Mouse (Mus musculus): ENCODE results near the gene Fam198b.

Fam198b gene

GRCm38 (mm10) chr3:79883092-79883491, 1.2 kb upstream of the Fam198b start:
- in situ Hi-C loops (cut with MboI, MseI): loop anchor here in 1 of 2 experiments (25.0 kb wide), 1 partner anchor 929 kb away; the partner anchor contains the start of gene Gria2

DNA sequence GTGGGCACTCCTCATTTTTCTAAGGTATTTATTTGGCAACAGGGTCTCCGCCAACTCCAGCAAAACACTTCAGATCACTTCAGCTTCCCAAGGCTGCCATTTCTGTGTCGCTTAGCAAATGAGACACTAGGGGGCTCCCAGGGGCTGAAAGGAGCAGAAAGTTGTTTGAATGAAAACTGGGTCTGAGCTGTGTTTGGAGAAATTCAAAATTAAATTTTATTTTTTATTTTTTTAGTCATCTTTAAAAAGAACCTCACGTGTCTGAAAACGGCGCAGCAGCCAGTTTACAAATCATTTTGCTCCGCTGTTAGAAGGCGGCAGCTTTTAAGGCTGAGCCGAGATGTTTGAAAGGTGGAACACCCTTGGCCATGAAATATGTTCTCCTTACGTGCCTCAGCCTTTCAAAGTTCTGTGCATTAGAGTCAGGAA, 442 bp downstream of the Fam198b start:
- in situ Hi-C loops (cut with MboI, MseI): loop anchor here (5.0 to 25.0 kb wide), 2 partner anchors 173 to 928 kb away; partner anchors contain the start of gene Gria2 (in 1 of the 2)

DNA sequence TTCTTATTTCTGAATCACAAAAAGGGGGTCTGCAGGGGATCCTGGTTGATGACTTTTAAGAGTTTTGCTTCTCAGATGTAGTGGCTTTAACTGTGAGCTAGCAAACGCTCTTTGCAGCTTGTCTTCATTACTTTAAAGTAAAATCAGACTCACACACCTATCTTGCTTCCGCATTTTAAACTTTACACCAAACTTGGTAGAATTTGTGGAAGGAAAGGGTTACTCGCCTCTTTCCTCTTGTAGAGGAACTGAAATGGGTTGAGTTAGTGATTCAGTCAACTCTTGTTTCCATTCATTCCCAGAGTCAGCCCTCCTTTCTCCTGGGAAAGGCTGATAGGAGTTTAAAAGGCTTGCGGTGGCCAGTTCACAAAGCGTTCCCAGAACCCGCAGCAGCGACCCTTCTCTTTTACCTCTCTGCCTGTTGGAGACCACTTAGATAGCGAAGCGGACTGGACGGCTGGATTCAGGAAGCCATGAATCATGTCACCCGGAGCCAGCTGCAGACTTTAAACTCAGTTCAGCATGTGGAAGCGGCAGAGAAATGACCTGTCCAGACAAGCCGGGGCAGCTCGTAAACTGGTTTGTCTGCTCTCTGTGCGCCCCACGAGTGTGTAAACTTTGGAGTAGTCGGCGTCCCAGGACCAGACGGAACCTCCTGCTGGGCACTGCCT, 1.5 kb downstream of the Fam198b start:
- in situ Hi-C loops (cut with MboI, MseI): loop anchor here (5.0 to 25.0 kb wide), 2 partner anchors 171 to 926 kb away; partner anchors contain the start of gene Gria2 (in 1 of the 2)

- in situ Hi-C loops (cut with MboI, MseI): loop anchor here (5.0 to 25.0 kb wide), 2 partner anchors 171 to 926 kb away; partner anchors contain the start of gene Gria2 (in 1 of the 2)
Observed at GRCm38 (mm10) chr3:79886357-79887091, 2.2 kb downstream of the Fam198b start.

- in situ Hi-C loops (cut with MboI, MseI): loop anchor here (5.0 to 25.0 kb wide), 2 partner anchors 170 to 925 kb away; partner anchors contain the start of gene Gria2 (in 1 of the 2)
Observed at GRCm38 (mm10) chr3:79887161-79887855, 3.0 kb downstream of the Fam198b start.

DNA sequence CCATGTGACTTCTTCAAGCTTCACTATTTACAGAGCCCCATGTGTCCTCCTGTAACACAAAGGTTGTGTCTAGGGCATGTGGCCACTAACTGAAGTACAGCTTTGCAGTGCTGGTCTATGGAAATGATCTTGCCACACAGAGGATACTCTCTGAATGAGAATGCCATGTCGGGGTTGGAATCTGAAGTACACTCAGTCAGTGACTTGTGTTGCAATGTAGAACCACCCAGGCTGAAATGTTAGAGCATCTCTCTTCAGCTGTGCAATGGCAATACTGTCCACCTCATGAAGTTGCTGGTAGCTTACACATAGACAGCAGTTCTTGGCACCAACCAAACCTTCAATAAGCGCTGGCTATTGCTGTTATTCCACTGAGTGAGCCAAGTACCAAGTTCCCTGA, 3.6 kb downstream of the Fam198b start:
- in situ Hi-C loops (cut with MboI, MseI): loop anchor here (5.0 to 25.0 kb wide), 2 partner anchors 169 to 924 kb away; partner anchors contain the start of gene Gria2 (in 1 of the 2)

DNA sequence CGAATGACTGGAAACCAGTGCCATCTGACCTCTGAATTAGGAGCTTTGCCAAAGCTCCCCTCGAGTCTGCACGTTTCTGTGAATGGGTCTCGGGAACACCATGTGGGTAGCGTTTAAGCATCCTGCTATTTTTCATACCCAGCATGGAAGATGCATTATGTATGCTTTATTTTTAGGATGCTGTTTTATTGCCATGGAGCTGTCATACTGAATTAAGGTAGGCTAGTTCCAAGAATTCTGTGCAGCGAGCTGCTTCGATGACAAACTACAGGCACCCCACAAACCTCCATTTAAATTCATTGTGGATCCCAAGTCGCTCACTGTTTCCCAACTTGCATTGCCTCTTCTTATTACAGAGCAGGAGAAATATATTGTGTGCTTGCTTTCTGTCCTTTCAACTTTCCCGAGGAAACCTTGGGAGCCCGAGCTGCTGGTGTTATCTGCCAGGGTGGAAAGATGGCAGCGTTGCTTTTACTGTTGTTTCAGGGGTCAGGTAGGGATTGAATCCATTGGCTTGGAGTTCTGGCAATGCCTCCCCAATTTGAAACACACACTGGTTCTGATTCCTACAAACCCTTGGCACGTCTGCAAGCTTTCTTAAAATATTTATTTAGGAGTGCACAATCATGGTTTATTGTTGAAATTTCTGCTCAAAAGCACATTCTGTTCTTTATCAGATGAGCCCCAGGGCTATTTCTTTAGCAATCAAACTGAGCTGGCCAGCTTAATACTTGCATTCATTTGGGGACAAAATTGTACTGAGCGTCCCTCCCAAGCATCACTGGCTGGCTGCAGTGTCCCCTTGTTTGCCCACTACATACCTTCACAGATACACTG, 13.4 kb downstream of the Fam198b start:
- in situ Hi-C loops (cut with MboI, MseI): loop anchor here in 1 of 2 experiments (25.0 kb wide), 1 partner anchor 915 kb away; the partner anchor contains the start of gene Gria2

DNA sequence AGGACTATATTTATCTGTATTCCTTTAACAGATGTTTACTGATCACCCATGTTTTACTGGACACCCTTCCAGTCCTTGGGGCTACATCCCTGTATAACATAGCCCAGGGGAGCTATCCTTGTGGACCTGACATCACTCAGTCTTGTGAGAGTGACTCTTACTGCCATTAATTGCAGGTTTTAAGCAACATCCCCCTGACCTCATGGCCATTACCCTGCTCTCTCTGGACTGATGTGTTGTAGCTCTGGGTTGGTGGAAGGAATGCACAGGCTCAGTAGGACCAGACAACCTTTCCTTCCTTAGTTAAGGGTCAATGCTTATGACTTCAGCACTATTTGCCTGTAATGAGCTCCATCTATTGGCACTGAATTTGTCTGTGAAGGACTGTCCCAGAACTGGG, 14.2 kb downstream of the Fam198b start:
- in situ Hi-C loops (cut with MboI, MseI): loop anchor here in 1 of 2 experiments (25.0 kb wide), 1 partner anchor 914 kb away; the partner anchor contains the start of gene Gria2

DNA sequence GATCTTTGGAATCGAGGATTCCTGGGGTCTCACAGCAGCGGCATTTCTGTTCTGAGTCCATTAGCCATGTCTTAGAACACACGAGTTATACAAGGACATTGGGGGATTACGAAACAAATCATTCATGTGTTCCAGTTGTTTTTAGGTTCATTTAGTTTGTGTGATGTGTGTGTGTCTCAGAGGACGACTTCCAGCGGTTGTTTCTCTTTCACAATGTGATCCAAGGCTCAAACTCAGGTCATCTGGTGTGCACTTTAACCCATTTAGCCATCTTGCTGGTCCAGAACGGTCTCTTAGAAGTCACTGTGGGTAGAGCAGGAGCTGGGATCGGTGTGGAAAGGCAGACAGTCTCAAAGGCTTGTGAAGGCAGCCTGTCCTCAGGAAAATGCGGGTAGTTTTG, 15.6 kb downstream of the Fam198b start:
- in situ Hi-C loops (cut with MboI, MseI): loop anchor here in 1 of 2 experiments (25.0 kb wide), 1 partner anchor 912 kb away; the partner anchor contains the start of gene Gria2

DNA sequence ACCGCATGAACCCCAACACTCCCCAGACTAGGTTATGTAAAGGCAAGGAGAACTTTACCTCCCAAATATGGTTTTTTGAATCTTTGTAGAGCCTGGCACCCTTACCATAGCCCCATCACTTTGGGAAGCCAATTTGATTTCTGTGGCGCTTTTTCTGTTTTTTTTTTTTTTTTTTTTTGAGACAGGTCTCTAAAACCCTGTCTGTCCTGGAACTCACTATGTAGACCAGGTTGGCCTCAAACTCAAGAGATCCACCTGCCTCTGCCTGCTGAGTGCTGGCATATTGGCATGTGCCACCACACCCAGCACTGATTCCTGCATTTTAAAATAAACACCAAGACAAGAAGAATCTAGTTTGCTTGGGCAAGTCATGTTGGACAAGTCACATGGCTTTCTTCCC, 16.2 kb downstream of the Fam198b start:
- in situ Hi-C loops (cut with MboI, MseI): no loop called here

DNA sequence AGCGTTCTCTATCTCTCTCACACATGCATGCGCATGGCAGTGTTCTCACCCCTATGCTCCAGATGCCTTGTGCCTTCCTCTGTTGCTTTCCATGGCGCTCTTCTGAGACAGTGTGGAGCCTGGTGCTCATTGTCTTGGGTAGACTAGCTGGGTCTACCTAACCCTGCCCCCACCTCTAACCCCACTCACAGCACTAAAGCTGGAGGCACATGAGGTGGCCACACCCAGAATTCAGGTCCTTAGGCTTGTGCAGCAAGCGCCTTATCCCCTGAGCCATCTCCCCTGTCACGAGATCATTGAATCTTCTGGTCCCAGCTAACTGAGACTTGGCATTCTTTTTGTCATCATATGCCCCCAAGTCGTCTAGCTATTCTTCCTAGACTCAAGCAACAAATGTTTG, 17.0 kb downstream of the Fam198b start:
- in situ Hi-C loops (cut with MboI, MseI): no loop called here

GRCm38 (mm10) chr3:79901734-79902133, 17.4 kb downstream of the Fam198b start:
- in situ Hi-C loops (cut with MboI, MseI): no loop called here

DNA sequence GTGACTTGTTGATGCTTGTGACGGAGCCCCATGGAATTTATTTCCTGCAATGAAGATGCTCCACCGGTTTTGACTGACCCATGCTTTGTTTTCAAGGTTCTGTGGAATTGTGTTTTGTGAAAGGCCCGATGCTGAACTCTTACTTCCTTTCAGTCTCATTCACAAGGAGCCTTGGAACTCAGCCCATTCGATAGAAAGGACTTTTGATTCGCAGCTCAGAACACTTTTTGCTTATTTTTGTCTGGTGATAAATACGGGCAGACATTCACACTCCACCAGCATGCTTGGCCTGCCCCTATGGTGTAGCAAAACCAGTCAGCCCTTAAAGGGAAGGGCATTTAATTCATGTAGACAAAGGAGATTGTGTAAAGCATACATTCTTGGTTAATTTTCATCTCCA, 19.5 kb downstream of the Fam198b start:
- in situ Hi-C loops (cut with MboI, MseI): no loop called here

DNA sequence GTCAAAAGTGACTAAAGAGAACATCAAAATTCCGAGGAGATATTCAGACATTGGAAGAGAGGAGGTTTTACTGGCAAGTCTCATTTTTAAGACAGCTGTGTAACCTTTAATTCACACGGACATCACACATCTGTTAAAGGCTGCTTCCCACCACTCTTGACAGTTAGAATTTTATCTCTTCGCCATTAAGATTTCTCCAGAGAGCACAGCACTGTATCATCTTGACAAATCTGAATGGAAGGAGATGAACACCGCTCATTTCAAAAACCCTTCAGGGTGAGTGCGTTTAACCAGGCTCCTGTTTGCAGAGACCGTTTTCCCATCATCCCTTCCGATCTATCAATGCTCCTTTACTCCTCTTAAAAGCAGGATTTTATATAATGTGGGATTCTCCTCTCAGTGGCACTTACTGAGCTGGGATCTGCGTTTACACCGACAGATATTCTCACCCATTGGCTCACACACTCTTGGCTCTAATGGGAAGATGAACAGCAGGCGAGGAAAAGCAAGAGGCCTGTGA, 20.0 kb downstream of the Fam198b start:
- in situ Hi-C loops (cut with MboI, MseI): no loop called here

DNA sequence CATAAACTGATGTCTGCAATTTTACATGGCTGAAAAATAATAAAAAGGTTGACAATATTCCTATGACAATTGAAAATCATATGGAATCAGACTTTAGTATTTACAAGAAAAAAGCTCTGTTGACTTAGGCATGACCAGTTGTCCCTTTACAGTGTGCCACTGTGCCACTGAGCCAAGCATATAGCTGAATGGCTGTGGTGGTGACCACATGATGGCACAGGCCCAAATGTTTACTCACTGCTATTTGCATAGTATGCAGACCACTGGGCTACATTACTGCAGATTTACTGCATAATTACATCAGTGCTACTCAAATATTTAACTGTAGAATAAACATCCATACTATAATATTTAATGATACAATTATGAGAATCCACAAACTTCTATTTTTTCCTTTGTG, 21.1 kb downstream of the Fam198b start:
- in situ Hi-C loops (cut with MboI, MseI): no loop called here

GRCm38 (mm10) chr3:79906250-79907045, 22.1 kb downstream of the Fam198b start:
- in situ Hi-C loops (cut with MboI, MseI): no loop called here

- in situ Hi-C loops (cut with MboI, MseI): no loop called here
Observed at GRCm38 (mm10) chr3:79907223-79907622, 22.9 kb downstream of the Fam198b start.

DNA sequence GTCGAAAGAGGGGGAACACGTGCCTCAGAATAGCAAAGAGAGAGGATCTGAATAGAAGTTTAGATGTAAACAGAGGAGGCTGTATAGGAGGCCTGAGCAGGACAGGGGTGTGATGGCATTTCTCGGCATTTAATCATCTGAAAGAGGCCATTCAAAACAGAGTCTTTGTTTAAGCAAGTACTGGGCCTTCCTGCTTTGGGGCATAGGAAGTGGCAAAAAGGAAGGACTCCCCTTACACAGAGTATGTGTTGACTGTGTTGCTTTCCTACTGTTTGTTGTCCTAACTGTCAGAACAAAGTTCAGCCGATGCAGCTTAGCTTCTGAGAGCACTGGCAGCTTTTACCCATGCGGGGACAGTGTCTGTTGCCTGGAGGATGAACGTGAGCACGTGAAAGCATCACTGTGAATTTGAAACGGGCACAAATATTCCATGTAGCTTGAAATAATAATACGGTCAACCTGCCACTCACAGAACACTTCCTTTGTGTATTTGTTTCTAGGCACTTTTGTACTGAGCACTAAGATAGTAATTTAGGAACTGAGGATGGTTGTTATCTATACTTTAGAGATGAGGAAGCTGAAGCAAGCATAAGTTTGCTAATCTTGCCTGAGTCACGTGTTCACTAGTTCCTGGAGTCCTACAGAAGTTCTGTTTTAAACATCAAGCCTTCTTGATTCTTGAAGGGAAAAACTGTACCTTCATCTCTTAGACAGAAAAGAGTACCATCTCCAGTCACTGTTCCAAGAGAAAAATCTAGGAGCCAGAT, 26.2 kb downstream of the Fam198b start:
- in situ Hi-C loops (cut with MboI, MseI): no loop called here

- in situ Hi-C loops (cut with MboI, MseI): no loop called here
Observed at GRCm38 (mm10) chr3:79911166-79911565, 26.8 kb downstream of the Fam198b start.
